Mouse (Mus musculus): Measurements from ENCODE around the gene Nlrp3.

Gene Nlrp3

DNA sequence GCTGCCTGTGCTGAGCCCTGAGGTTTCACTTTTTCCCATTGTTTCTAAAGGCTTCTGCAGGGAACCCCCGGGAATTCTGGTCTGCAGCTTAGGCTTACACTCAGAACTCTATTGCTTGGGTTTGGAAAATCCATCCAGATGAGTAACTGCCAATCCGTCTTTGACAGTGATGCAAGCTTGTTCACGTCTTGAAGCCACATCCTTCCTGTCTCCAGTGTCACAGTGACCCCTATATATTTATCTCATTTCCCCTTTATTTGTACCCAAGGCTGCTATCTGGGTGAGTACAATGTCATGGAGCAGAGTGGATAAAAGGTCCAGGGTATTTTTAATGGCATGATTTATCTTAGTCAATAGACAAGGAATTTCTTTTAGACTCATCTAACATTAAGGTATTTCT lies at the start of gene Nlrp3:
Gene Nlrp3 (plus strand): TSS at position 245 of the 400 bp plus-strand sequence.
- DNase-seq (ENCODE audit: low read depth, low spot score), result no peak

DNA sequence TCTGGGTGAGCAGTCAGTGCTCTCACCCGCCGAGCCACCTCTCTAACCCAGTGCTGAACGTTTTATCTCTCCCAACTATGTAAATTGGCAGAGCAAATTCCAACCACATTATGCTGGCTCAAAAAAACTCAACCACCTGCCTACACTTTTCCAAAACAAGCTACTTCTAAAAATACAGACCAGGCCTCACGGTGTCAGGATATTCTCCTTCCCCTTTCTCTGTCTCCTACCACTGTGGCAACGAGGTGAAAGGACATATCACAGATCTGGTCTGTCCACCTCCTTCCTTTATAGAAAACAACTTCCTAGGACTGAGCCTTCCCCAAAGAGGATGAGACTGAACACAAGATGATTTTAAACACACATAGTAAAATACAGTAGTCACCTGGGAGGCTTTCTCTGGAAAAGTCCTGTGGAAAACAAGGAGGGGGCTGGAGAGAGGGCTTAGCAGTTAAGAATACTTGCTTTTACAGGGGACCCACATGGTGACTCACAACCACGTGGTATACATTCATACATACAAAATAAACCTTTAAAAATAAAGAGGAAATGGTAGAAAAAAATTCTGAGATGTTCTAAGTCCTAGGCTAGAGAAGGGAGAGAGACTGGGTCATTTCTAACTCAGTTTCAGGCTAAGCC lies 44.6 kb upstream of the Nlrp3 start:
- no peak for DNase-seq (ENCODE audit: low read depth, low spot score)

DNA sequence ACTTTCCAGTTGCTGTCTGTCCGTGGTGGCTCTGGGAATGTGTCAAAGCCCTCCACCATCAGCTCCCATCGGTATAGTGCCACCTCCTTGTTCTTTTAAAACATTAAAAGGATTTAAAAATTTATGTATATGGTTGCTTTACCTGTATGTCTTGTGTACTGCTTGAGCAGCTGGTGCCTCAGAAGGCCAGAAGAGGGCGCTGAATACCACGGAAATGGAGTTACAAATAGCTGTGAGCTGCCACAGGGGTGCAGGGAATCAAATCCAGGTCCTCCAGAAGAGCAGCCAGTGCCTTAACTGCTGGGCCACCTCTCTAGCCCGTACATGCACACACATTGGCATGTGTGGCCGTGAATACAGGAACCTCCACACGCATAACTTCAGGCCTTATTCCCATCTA lies 43.6 kb upstream of the Nlrp3 start:
- no peak for DNase-seq (ENCODE audit: low read depth, low spot score)

DNA sequence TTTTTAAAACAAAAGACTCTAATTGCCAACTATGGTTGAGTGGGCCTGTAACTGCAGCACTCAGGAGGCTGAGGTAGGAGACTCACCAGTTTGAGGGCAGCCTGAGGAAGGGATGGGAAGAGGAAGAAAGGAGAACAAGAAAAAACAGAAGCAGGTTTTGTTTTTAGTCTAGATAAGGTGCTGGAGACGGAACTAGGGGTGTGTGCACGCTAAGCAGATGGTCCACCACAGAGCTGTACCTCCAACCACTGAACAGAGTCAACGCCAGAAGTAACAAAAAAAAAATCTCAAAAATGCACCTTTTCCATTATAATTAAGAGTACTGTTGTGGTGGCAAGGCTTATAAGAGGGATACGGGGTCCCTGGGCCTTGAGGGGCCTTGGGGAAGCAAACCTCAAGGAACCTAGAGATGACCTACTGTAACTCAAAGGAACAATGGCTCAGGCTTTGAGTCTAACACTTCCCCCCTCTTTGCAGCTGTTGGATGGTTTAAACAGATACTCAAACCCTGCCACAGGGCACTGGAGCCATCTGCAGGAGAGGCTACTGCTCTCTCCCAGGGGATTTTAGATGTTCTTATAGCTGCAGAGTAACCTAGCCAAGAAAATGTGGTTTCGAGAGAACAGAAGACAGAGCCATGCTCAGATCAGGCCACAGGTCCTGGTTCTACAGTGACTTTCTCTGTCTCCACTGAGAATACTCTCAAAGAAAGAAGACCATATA lies 39.2 kb upstream of the Nlrp3 start:
- DNase-seq (ENCODE audit: low read depth, low spot score), result no peak

DNA sequence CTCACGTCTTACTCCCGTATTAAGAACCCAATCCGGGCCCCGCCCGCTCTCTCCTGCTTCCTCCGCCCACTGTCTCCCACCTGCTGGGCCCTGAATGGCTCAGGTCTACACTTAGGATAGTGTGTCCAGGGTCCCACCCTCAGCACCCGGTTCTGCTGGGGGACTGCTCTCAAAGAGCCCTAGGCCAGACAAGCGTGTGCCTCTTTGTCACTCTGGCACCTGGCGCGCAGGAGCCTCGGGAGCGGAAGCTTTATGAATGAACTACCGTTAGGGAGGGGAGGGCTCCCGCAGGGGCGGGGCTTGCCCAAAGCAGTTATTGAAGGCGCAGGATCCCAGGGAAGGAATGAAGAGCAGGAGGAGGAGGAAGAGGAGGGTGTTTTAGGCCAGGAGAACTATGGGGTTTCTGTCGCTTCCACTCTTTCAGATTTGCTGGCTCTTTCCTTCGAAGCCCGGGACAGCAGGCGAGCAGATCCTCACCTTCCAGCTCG lies 36.0 kb upstream of the Nlrp3 start:
- DNase-seq (ENCODE audit: low read depth, low spot score), result peak; percentile 74

DNA sequence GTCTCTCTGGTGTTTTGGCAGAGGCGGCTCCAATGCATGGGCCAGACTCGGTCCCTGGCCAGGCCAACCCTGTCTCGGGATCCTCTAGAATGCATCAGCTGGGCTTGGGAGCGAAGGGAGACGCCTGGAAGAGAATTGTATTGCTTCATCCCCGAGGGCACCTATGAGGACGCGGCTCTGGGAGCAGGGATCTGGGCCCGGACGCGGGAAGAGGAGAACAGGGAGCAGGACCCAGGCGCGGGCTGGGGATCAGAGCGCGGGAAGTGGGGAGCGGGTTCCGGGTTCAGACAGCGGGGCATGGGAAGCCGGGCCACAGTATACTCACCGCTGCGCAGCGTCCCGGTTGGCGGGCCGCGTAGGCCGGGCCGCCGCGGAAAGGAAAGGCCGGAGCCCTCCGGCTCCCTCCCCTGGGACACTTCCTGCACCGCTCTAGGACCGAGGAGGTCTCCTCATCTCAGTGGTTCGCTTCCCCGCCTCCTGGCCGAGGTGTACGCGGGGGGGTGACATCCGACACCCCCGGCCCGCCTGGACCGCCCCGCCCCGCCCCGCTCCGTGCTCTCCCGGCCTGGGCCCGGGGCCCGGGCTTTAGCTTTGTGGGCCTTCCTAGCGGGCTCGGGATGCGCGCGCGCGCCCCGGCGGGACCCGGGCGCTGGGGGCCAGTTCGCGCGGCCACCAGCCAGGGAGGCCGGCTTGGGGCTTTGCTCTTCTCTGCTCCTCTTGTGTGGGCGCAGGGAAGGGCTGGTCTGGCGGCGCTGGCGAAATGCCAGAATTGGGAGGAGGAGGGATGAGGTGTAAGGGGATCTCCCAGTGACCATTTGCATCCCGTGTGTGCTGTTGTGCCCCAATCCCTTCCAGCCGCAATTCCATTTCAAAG lies 35.3 kb upstream of the Nlrp3 start:
- peak; percentile 86 for DNase-seq (ENCODE audit: low read depth, low spot score)

DNA sequence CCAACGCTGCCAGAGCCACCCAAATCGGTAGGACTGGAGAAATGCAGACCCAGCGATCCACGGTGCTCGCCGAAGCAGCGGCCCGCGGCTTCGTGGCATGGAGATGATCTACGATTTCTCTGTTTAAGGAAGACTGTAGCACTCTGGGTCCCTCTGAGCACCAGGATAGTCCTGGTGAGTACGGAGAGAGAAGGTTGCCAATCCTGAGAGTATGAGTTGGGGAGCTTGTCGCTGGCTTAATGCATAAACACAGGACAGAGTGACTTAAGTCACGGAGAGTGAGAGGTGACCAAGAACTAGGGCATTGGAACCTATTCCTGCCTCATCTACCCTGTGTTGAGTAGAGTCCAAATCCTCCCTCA lies 34.7 kb upstream of the Nlrp3 start:
- no peak for DNase-seq (ENCODE audit: low read depth, low spot score)

DNA sequence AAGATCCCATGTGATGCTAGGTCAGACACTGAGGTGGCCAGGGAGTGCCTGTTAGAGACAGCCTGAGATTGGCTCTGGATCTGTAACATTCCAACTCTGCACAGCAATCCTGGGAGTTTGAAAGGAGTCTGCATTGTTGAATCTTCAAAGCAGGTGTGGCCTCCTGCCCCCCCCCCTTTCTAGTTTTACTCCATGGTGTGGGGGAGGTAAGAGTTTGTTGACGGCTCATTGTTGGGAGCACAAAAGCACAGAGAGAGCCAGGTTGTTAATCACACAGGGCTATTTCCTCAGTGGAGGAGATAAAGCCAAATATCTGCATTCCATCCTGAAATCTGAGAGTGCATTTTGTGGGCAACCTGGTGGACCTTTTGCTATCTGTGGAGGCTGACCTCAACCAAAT lies 29.8 kb upstream of the Nlrp3 start:
- DNase-seq (ENCODE audit: low read depth, low spot score), result no peak

DNA sequence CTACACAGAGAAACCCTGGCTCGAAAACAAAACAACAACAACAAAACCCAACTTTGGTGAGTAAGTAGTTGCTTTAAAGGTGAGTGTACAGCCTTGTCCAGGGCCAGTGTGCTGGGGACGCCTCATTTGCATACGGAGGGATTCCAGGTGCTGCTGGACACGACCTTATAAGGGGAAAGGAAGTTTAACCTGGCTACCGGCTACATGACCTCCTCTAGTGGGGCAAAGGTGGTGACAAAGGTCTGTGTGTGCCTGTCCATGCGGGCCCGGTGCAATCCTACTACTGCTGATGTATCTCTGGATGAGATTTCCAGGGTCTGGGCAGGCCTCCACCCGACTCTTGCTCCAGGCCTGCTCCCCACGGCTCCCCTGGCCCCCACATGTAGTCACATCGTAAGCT lies 28.6 kb upstream of the Nlrp3 start:
- DNase-seq (ENCODE audit: low read depth, low spot score), result no peak

DNA sequence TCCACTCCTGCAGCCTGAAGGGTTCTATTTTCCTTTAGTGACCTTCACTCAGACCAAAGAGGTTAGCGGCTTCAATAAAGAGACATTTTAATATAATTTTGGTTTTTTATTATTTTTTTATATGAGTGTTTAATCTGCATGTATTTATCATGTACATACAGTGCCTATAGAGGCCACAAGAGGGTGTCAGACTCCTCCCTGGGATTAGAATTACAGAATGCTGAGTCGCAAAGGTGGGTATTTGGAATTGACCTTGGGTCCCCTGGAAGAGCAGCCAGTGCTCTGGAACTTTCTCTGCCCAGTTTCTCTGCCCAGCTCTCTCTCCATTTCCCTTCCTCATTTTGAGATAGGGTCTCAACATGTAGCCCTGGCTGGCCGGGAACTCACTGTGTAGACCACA lies 27.8 kb upstream of the Nlrp3 start:
- DNase-seq (ENCODE audit: low read depth, low spot score), result no peak

DNA sequence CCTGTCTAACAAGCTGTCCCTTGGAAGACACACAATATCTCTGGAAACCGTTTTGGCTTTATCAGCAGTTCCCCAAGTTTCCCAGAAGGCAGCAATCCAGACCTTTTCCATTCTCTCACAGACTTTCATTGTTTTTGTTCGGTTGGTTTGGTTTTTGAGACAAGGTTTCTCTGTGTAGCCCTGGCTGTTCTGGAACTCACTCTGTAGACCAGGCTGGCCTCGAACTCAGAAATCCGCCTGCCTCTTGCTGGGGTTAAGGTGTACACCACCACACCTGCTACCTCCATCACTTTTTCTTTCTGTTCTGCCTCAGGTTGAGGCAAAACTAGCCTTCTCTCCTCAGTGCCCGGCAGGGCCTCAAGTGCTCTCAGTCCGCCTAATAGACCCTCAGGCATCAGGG lies 27.0 kb upstream of the Nlrp3 start:
- DNase-seq (ENCODE audit: low read depth, low spot score), result no peak

DNA sequence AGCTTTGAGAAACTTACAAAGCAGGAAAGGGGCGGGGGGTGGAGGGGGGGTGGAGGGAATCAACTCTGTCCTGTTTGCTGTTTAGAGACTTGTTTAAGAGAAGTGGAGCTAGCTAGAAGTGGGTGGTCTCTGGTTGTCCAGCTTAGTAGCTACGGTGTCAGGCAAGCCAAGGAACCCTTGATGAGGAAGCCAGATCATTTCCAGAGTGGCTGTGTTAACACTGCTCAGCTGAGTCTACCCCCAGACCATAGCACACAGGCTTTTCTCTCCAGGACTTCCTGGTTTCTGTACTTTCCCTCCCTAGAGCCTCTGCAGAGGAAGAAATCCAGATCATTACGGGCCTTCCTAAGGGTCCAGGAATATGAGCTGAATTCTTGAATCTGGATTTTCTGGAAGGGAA lies 26.6 kb upstream of the Nlrp3 start:
- DNase-seq (ENCODE audit: low read depth, low spot score), result no peak

DNA sequence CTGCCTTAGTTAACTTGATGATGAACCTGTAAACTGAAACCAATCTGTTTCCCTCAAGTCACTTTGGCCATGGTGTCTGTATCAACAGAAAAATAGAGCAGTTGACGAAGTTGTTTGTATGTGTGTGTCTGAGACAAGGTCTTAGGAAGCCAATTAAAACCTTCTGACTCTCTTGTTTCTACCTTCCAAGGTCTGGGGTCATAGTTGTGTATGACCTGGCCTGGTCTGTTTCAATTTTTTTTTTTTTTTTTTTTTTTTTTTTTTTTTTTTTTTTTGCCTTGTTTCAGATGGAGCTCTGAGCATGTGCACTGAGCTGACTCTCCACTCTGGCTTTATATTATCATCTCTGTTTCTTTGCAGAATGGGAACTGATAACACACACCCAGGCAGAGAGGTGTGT lies 23.9 kb upstream of the Nlrp3 start:
- DNase-seq (ENCODE audit: low read depth, low spot score), result no peak

DNA sequence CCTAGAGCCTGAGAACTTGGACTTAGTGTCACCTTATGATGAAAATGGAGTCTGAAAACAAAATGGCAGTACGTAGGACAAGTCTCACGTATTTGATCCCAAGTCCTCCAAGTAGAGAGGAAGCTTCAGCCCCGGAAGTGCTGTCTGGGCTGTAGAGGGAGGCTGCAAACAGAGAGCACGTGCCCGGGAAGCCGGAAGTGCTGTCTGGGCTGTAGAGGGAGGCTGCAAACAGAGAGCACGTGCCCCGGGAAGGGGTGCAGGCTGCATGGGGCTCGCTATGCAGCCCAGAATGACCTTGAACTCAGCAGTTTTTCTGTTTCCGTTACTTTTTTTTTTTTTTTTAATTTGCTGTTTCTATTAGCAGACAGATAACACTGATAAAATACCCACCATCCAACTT lies 23.1 kb upstream of the Nlrp3 start:
- peak; percentile 35 for DNase-seq (ENCODE audit: low read depth, low spot score)

DNA sequence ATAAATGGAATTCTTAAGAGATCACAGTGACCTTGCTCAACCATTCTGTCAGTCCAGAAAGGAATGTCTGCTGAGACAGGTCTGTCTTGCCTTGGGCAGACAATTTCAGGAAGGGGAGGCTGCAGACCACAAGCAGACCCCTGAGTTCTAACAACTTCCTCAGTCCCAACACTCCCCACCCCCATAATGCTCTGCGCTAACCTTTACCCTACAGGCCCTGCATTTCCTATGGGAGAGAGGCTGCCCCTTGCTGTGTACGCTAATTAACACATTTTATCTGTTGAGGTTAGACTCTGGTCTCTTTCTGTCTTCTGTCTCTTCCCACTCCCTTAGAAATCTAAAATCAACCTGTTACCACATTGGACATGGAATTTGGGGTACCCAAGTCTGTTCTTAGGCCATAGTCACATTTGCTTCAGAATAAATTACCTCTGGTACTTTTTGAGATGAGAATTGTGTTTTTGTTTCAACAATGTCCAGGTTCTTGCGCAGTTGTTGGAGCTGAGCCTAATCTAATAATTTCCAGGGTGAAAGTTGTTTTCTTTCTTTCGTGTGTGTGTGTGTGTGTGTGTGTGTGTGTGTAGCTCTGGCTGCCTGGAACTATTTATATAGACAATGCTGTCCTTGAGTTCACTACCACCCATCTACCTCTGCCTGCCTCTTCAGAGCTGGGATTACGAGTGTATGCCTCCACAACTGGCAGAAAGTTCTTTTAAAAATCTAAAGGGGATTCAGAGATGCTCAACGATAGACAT lies 21.4 kb upstream of the Nlrp3 start:
- no peak for DNase-seq (ENCODE audit: low read depth, low spot score)

DNA sequence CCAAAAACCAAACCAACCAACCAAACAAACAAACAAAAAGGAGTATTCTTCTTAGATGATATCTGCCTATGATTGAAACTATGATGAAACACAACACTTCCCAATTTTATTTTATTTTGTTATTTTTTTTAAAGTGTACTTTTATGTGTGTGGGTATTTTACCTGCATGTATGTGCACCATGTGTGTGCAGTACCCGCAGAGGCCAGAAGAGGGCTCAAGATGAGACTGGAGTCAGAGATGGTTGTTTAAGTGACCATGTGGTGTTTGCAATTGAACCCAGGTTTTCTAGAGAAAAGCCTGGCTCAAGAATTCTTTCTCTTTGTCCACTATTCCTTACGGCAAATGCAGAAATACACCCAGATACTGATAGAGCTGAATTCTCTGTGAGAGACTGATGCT lies 17.2 kb upstream of the Nlrp3 start:
- no peak for DNase-seq (ENCODE audit: low read depth, low spot score)

DNA sequence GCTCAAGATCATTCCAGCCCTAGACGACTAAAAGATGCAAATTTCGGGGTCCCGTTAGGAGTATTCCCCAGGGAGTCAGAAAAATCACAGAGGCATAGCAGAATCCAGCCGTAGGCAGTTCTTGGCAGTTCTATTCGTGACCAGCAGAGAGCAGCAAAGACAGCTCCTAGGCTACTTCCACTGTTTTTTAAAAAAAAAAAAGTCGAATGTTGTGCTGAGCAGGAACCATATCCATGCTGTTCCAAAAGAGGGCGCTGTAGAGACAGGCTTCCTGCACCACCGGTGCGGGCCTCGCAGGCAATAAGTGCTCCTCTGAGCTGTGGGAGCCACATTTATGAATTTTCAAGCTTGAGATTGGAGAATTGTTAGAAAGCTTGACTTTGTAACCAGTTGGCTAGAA lies 16.1 kb upstream of the Nlrp3 start:
- peak; percentile 76 for DNase-seq (ENCODE audit: low read depth, low spot score)

DNA sequence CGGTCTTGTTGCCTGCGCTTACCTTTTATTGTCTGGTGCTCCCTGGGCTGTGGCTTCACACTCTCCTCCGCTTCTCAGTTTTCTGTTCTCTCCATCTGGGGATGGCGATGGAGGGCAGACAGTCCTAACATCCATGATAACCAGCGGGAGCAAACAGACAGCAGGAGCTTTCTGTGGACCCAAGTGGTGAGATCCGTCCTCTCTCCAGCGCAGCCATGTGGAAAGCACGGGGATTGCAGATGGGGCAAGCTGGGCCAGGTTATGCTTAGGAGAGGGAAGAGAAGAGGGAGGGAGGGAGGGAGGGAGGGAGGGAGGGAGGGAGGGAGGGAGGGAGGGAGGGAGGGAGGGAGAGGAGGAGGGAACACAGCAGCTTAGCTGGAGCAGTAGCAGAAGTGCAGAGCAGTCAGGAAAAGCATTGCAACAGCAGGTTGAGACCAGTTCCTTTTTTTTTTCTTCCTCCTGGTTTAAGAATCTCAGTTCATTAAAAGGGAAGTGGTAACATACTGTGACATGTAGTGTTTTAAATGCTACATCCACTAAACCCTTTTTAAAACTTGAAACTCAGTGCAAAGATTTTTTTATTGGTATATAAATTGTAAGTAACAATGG lies 14.8 kb upstream of the Nlrp3 start, which contains the start of gene Zkscan17:
Gene Zkscan17 (minus strand): TSS at position 280 of the 609 bp plus-strand sequence.
- no peak for DNase-seq (ENCODE audit: low read depth, low spot score)

DNA sequence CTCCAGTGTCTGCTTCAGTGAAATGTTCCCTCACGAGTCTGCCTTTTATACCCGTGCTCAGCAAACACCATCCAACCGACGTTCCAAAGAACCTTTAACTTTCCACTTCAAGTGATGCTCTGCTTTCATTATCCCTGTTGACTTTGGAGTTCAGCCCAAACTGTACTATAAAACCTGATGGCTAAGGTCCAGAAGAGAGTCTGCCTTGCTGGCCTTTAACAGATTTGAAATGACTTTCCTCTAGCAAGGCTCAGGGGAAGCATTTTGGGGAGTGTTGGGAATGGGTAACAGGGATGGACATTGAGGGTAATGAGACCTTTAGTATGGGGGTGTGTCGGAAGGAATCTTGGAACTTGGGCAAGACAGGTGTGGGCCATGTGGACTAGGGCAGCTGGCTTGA lies 11.1 kb upstream of the Nlrp3 start:
- DNase-seq (ENCODE audit: low read depth, low spot score), result no peak

DNA sequence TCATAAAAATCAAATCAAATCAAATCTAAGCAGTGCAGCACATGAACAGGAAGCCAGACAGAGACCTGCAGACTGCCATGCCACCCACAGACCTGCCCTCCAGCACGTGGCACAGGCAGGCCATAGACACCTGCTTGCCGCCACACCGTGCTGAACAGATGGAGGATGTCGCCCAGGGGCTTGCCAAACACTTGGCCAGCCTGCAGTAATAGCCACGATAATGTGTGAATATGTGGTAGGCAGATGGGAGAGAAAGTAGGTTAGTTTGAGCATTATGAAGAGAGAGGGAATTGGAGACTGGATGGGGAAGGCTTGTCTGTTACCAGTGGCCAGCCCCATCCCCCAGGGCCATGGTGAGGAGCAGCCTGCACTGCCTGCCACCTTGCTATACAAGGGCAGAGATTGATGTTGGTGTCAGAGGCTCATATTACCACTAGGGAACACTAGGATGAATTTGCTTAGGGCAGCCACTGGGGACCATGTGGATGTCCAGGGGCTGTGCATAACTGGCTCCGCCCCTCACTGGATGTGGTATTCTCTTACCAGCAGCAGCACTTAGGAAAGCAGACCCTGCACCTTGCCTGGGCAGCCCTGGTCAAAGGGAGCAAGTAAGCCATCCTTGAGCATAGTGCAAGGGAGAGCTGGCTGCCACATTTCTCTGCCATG lies 10.4 kb upstream of the Nlrp3 start:
- DNase-seq (ENCODE audit: low read depth, low spot score), result no peak

DNA sequence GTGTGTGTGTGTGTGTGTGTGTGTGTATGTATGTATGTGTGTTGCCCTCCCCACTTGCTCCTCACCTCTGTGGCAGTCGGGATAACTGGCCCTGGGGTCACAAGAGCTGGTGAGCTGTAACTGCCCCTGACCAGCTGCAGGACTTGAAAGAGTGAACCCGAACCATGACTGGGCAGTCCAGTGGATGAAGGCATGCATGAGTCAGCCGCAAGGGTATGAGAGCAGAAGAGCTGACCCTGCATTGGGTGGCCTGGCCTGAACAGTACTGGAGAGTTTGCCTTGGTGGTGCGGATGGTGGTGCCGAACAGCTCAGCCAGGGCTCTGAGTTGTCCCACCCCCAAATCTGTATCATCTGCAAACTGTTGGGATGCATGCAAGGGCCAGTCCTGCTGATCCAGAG lies 9.8 kb upstream of the Nlrp3 start:
- no peak for DNase-seq (ENCODE audit: low read depth, low spot score)

Data from CD4-positive helper T cell, adult 2 months (primary cell).